19 mouse cellular contexts compared by ENCODE assay signal in genomic region chr10:14009721-14010120, GRCm38 (mm10).
"Had no signal": no experiment of that assay in that cellular context is flagged by ENCODE, and none has a peak within 500 bp of the region (broad histone marks: within the 10 kb centered on the region; RNA-seq: fewer than 3 reads in every experiment).

No protein-coding gene starts in this region.

- H3K4me1 ChIP-seq: limb, embryonic 12.5 days; lung, embryonic 15.5 days; midbrain, embryonic 15.5 days; stomach, embryonic 15.5 days had no signal

- H3K36me3 ChIP-seq: limb, embryonic 12.5 days; liver, embryonic 13.5 days; lung, embryonic 15.5 days; midbrain, embryonic 15.5 days; neural tube, embryonic 13.5 days; stomach, embryonic 15.5 days had no signal

- H3K9me3 ChIP-seq: limb, embryonic 12.5 days; liver, embryonic 13.5 days; lung, embryonic 15.5 days; megakaryocyte, embryonic 14.5 days; midbrain, embryonic 15.5 days; neural tube, embryonic 13.5 days; stomach, embryonic 15.5 days had no signal

- H3K9ac ChIP-seq: limb, embryonic 12.5 days; liver, embryonic 13.5 days; liver, postnatal 0 days; lung, embryonic 15.5 days; midbrain, embryonic 15.5 days; neural tube, embryonic 13.5 days; stomach, embryonic 15.5 days had no signal

- H3K4me2 ChIP-seq: limb, embryonic 12.5 days; liver, embryonic 13.5 days; lung, embryonic 15.5 days; midbrain, embryonic 11.5 days; midbrain, embryonic 15.5 days; neural tube, embryonic 13.5 days; stomach, embryonic 15.5 days had no signal

- H3K4me3 ChIP-seq: layer of hippocampus, adult 2 months; limb, embryonic 12.5 days; liver, embryonic 13.5 days; lung, embryonic 15.5 days; megakaryocyte, embryonic 14.5 days; midbrain, embryonic 15.5 days; neural tube, embryonic 13.5 days; stomach, embryonic 15.5 days had no signal

- H3K27me3 ChIP-seq: limb, embryonic 12.5 days; liver, embryonic 13.5 days; lung, embryonic 15.5 days; megakaryocyte, embryonic 14.5 days; midbrain, embryonic 15.5 days; neural tube, embryonic 13.5 days; stomach, embryonic 15.5 days had no signal

- DNase-seq: kidney, postnatal 10 days; kidney, postnatal 4 days; liver; liver, embryonic 13.5 days; liver, postnatal 0 days; lung, postnatal 14 days; retina, postnatal 1 day; right cerebral cortex, postnatal 4 days; thymus, adult 2 months; thymus, postnatal 25 days had no signal

- ATAC-seq: liver, postnatal 0 days had no signal

- H3K27ac ChIP-seq: layer of hippocampus, adult 2 months; limb, embryonic 12.5 days; liver, embryonic 13.5 days; lung, embryonic 15.5 days; macrophage; midbrain, embryonic 15.5 days; neural tube, embryonic 13.5 days; stomach, embryonic 15.5 days had no signal
